In the genomic region with DNA sequence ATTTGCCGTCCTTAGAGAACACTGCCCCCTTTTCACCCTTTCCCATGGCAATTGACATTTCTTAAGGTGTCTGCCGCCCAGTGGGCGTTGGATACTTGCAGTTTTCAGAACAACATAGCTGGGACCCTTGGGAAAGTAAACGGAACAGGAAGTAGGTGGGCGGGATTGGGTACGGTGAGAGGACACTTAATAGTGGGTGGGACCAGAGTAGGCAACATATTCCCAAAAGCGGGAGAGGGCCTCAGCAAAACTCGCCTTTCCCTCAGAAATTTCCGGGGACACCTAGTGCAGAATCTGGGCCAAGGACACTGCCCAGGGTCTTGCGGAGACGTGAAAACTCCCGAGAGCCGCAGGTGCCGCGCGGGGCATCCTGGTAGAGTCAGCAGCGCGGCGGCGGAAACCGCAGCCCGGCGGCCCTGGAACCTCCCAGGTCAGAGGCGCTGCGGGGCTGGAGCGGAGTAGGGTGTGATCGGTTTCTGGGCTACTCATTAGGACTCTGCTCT, we compare ENCODE assay signal across 8 mouse cellular contexts. TPM values are rescaled to one million over a fixed set of nuclear protein-coding genes. Genes with fewer than 3 reads are reported as not detected.
DNase-seq lines count a peak whose midpoint lies in the region; TF ChIP-seq lines count a peak whose summit lies in the region.

No protein-coding gene starts in this region.

- TF ChIP-seq POLR2A in cortical plate, adult 2 months (IDR thresholded peaks at IDR 0.05; ENCODE audit: extremely low read depth, insufficient read depth, low read length): 0 out of 2 replicates have a peak, but pooled peaks have one; percentile 5

- H3K4me3 ChIP-seq in cortical plate, adult 2 months (ENCODE audit: insufficient read depth, low read length): peak overlapping the region; percentile 53
- H3K4me3 ChIP-seq in megakaryocyte, embryonic 14.5 days (replicated peaks): peak overlapping the region; percentile 92

- H3K36me3 ChIP-seq in megakaryocyte, embryonic 14.5 days (replicated peaks; ENCODE audit: low read length): peaks cover 13% of the 10 kb centered on the region

- TF ChIP-seq CTCF in cortical plate, adult 2 months (IDR thresholded peaks at IDR 0.05; ENCODE audit: extremely low read depth, insufficient read depth, low read length): no peak

- peak; percentile 94 for DNase-seq in adipocyte (ENCODE audit: low spot score)
- peak; percentile 58 to 62 for DNase-seq in gastrocnemius, adult 8-10 months (ENCODE audit: low spot score in 2 of 2)
- peak; percentile 66 for DNase-seq in hindlimb bud, embryonic 11.5 days (ENCODE audit: extremely low spot score, low read depth, low spot score)
- DNase-seq in left cerebral cortex, adult 8-10 months (ENCODE audit: low spot score in 2 of 2): peak; percentile 15 to 51
- peak; percentile 75 to 77 for DNase-seq in right cerebral cortex, postnatal 10 days (ENCODE audit: low spot score in 2 of 2)
- DNase-seq in urinary bladder, postnatal 4 days (ENCODE audit: low spot score in 2 of 2): peak; percentile 64 to 66

- H3K4me1 ChIP-seq in cortical plate, adult 2 months (ENCODE audit: control insufficient read depth, insufficient read depth, low read length): no peaks in the 10 kb centered on the region; the same call in 1 of the 2 replicates
- peaks cover 12% of the 10 kb centered on the region for H3K4me1 ChIP-seq in megakaryocyte, embryonic 14.5 days

- H3K9me3 ChIP-seq in megakaryocyte, embryonic 14.5 days: no peaks in the 10 kb centered on the region

- no peaks in the 10 kb centered on the region for H3K27me3 ChIP-seq in megakaryocyte, embryonic 14.5 days (replicated peaks)

- H3K27ac ChIP-seq in cortical plate, adult 2 months (ENCODE audit: insufficient read depth, low read length): no peak overlapping the region

RNA-seq across cellular contexts. Expression of gene Zfp229, which starts 3.0 kb away (rescaled TPM):
- polyA plus RNA-seq in cortical plate, adult 2 months (2012; rRNA removed): 1.1 and 1.5 TPM in 2 replicates
- total RNA-seq in gastrocnemius, adult 8-10 months (2022): 1 to 10 TPM; 4.3 to 6.4 (median 5.7) TPM
- total RNA-seq in left cerebral cortex, adult 8-10 months (2022): 1 to 10 TPM; 4.3 to 5.0 (median 4.8) TPM
- 0.72 TPM in 1 of 2 replicates, not detected in the other for polyA plus RNA-seq in megakaryocyte, embryonic 14.5 days (2012; ENCODE audit: insufficient read depth, low replicate concordance)

RNA-seq across cellular contexts. Expression of gene Zfp760, which starts 26.0 kb away (rescaled TPM):
- polyA plus RNA-seq in cortical plate, adult 2 months (2012; rRNA removed): 5.8 TPM in 2 replicates
- total RNA-seq in gastrocnemius, adult 8-10 months (2022): under 1 TPM; 0.51 to 0.91 (median 0.77) TPM
- total RNA-seq in left cerebral cortex, adult 8-10 months (2022): 1 to 10 TPM; 6.2 to 7.0 (median 6.3) TPM
- 0.04 TPM in 1 of 2 replicates, not detected in the other for polyA plus RNA-seq in megakaryocyte, embryonic 14.5 days (2012; ENCODE audit: insufficient read depth, low replicate concordance)

RNA-seq across cellular contexts. Expression of gene Gm10226, which starts 41.9 kb away (rescaled TPM):
- polyA plus RNA-seq in cortical plate, adult 2 months (2012; rRNA removed): 2.3 and 5.4 TPM in 2 replicates
- total RNA-seq in gastrocnemius, adult 8-10 months (2022): 1 to 10 TPM in 2 of 4 experiments, not detected in 2; 1.9 to 3.4 TPM
- 1 to 10 TPM; 4.9 to 9.6 (median 7.9) TPM for total RNA-seq in left cerebral cortex, adult 8-10 months (2022)
- polyA plus RNA-seq in megakaryocyte, embryonic 14.5 days (2012; ENCODE audit: insufficient read depth, low replicate concordance): not detected in 2 replicates

Comparison
In these comparisons a context has a peak if more than half of its experiments do, and no peak if none do; other contexts are left out.
1. DNase-seq: peak in every context shown above with its lines; median percentile 94 in adipocyte; 76 in right cerebral cortex, postnatal 10 days; 66 in hindlimb bud, embryonic 11.5 days; 65 in urinary bladder, postnatal 4 days; 60 in gastrocnemius, adult 8-10 months; 33 in left cerebral cortex, adult 8-10 months.